7 mouse cellular contexts compared by ENCODE assay signal in the genomic region with DNA sequence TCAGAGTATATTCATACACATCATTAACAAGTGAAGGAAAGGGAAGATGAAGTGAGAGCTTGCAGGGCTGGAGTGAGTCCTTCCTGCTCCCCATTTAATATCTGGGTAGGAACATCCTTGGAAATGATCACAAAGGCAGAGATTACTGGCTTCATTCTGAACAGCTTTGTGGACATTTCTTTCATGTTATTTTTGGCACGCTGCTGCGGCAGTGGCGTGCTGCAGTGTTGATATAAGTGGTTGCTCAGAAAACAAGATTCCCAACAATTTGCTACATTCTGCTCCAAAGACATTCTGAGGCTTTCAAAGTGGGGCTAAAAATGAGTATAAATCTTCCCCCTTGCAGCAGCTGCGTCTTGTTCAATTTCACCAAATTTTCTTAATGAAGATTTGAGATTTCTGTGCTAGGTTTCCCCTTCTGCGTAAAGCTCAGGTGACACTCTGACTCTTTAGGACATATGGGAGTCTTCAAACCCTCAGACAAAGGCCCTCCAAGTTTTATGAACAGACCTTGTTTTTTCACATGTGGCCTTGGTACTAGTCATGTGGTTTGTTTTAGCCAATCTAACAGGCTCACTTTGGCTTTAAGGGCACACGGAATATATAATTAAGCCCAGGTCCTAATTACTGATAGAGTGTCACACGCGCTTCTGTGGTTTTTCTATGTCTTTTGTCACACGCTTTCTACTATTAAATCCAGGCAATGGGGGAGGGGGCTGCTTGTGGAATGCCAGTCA.
DNase-seq lines count a peak whose midpoint lies in the region; ATAC-seq and TF ChIP-seq lines count a peak whose summit lies in the region.

No protein-coding gene starts in this region.

- H3K4me3 ChIP-seq in left cerebral cortex, adult 2 months: no peak overlapping the region
- no peak overlapping the region for H3K4me3 ChIP-seq in embryonic facial prominence, embryonic 14.5 days (ENCODE audit: low read depth, low read length)

- no peak for DNase-seq in left cerebral cortex, adult 2 months (ENCODE audit: extremely low spot score in 1 of 2, low spot score in 2 of 2)
- no peak for DNase-seq in left cerebral cortex, adult 11 months (ENCODE audit: low spot score)
- peak; percentile 78 for DNase-seq in embryonic facial prominence, embryonic 14.5 days (ENCODE audit: low spot score)
- DNase-seq in heart, postnatal 10 days: peak; percentile 21 to 32
- peak; percentile 52 for DNase-seq in lung, postnatal 36 days
- no peak for DNase-seq in cerebellum, postnatal 36 days
- DNase-seq in gastrocnemius, postnatal 36 days: no peak

- 30% methylated on average over 9 of the region's 9 CpGs for WGBS in embryonic facial prominence, embryonic 14.5 days

- no peak for TF ChIP-seq CTCF in left cerebral cortex, adult 2 months (IDR thresholded peaks at IDR 0.05)

- H3K9me3 ChIP-seq in embryonic facial prominence, embryonic 14.5 days (ENCODE audit: control insufficient read depth, low read length): no peaks in the 10 kb centered on the region

- H3K4me2 ChIP-seq in embryonic facial prominence, embryonic 14.5 days (ENCODE audit: low read depth, low read length): 0 out of 2 replicates have a peak overlapping the region, but pooled peaks have one; percentile 14

- no peak overlapping the region; the same call in 1 of the 2 replicates for H3K9ac ChIP-seq in embryonic facial prominence, embryonic 14.5 days (ENCODE audit: low read depth, low read length)

- intact Hi-C loops in left cerebral cortex, adult 2 months (cut with DNase I): no loop called here
- intact Hi-C loops in heart, postnatal 10 days (cut with DNase I): no loop called here
- intact Hi-C loops in gastrocnemius, postnatal 36 days (cut with DNase I): no loop called here

- ATAC-seq in embryonic facial prominence, embryonic 14.5 days (ENCODE audit: low read depth): 0 out of 2 replicates have a peak, but pooled peaks have one; percentile 41

- no peaks in the 10 kb centered on the region for H3K36me3 ChIP-seq in embryonic facial prominence, embryonic 14.5 days (ENCODE audit: control insufficient read depth, insufficient read depth, low read length)

- H3K4me1 ChIP-seq in embryonic facial prominence, embryonic 14.5 days (ENCODE audit: control insufficient read depth, insufficient read depth, low read length): peaks cover 17% of the 10 kb centered on the region

- 0 out of 2 replicates have a peak overlapping the region, but pooled peaks have one; percentile 15 for H3K27ac ChIP-seq in left cerebral cortex, adult 2 months
- peak overlapping the region; percentile 72 for H3K27ac ChIP-seq in embryonic facial prominence, embryonic 14.5 days (replicated peaks; ENCODE audit: low read depth, low read length)

- no peaks in the 10 kb centered on the region for H3K27me3 ChIP-seq in embryonic facial prominence, embryonic 14.5 days (replicated peaks; ENCODE audit: control insufficient read depth, insufficient read depth, low read length)

Comparison
In these comparisons a context has a peak if more than half of its experiments do, and no peak if none do; other contexts are left out.
1. DNase-seq: peak in embryonic facial prominence, embryonic 14.5 days (single experiment), heart, postnatal 10 days (2 of 2) and lung, postnatal 36 days (single experiment); none in left cerebral cortex, adult 2 months (0 of 2), left cerebral cortex, adult 11 months (single experiment), cerebellum, postnatal 36 days (0 of 2) and gastrocnemius, postnatal 36 days (0 of 2).